Mouse (Mus musculus): Measurements from ENCODE around the gene Ankrd66. TPM values are rescaled to one million over a fixed set of nuclear protein-coding genes. Genes with fewer than 3 reads are reported as not detected.

The Ankrd66 gene
- not detected for total RNA-seq (2021)
- long read RNA-seq, experiment 1: 0 reads
- long read RNA-seq, experiment 2: 0 reads

DNA sequence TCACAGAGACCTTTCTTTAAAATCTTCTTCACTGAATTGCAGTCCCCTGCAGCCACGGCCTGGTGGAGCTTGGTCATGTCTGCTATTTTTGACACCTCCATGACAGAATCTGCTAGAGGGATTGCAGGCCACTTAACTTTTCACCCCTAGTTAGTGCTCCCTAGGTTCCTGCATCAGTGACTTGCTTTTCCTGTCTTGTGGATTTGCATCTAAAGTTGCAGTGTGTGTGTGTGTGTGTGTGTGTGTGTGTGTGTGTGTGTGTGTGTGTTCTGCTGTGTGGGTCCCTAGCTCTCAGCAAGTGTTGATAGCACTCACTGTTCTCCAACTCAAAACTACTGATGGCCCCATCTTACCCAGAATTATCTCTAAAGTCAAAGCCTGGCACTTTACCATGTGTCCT is at the start of gene Ankrd66:
TSS of gene Ankrd66 (minus strand) at position 101 of the 400 bp plus-strand sequence.
- Histone ChIP-seq H3K4me3 (no peak within 1 kb of the TSS), H3K27ac (no peak within 1 kb of the TSS)
- DNase-seq: no peak
- TF ChIP-seq CTCF (IDR thresholded peaks at IDR 0.05): no peak
- intact Hi-C loops (cut with DNase I): no loop called here

DNA sequence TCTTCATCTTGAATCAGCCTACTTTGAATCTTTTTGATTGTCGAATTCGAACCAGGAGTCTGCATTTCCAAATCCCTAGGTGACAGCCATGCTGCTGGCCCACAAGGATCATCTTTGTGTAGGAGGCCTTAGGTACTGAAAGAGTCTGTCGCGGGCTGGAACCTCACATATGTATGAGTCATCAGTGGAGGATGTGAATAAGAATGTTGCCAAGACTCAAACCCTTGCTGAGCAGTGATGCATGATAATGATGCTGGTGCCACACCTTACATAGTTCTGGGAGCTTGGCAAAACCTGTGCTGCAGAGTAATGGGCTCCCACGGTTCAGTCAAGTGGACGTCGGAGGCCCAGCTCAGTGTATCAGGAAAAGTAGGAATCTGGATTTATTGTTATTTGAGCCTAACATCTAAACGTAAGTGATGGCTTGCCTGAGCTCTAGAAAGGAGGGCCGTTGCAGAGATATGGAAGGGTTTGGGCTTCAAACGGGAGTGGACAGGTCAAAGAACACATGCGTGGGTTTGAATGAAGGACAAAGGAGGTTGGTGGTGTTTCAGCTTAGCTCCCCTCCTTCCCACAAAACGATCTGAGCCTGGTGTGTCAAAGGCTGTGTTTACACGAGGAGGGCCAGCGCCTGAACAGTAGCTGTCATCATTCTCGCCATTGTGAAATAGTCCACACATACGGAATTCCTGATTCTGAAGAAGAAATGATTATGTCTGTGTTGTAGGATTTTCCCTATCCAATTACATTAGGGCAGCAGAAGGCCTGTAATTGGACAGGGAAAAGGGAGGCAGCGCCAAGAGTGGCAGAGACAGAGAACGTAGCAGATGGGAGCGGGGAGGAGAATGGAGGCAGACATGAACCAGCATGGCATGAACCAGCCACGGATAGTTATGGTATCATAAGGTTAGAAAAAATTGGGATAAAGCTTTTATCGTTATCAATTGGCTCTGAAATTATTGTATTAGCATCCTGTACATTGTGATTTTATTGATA is 49.2 kb upstream of the Ankrd66 start:
- intact Hi-C loops (cut with DNase I): no loop called here
- Histone ChIP-seq H3K4me3 (no peak overlapping the region), H3K27ac (no peak overlapping the region)
- no peak for TF ChIP-seq CTCF (IDR thresholded peaks at IDR 0.05)
- no peak for DNase-seq

DNA sequence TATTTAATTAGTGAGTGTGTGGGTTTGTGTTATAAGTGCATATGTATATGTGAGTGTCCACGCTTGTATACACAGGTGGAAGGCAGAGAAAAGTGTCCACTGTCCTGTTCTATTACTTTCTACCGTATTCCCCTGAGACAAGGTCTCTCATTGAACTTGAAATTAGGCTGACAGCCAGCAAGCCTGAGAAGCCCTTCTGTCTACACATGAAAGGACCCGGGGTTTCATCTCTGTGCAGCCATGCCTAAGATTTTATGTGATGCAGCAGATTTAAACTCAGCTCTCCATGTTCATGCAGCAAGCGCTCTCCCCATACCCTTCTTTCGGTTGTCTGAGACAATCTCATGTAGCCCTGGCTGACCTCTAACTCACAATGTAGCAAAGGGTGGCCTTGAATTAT is 47.1 kb upstream of the Ankrd66 start:
- intact Hi-C loops (cut with DNase I): no loop called here

DNA sequence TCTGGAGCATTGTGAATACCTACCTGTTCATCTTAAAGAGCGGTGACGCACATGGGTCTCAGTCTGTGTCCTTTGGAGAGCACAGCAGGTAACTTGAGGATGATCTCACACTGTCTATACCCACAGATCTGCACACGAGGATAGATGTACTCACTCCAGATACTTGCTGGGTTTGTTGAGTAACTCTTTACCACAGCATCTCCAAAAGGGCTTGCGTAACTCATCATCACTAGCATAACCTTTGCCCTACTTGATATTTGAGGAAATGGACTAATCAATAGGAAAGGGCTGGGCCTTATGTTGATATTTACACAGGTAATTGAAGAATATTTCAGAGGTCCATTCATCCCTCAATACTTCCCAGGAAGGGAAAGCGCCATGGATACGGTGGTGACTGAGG is 46.3 kb upstream of the Ankrd66 start:
- H3K27ac ChIP-seq: no peak overlapping the region
- no peak overlapping the region for H3K4me3 ChIP-seq
- no peak for TF ChIP-seq CTCF (IDR thresholded peaks at IDR 0.05)
- no peak for DNase-seq
- intact Hi-C loops (cut with DNase I): no loop called here

More for the DNA sequence above, 47.1 kb upstream of the Ankrd66 start:
- Histone ChIP-seq H3K4me3 (no peak overlapping the region), H3K27ac (no peak overlapping the region)
- no peak for TF ChIP-seq CTCF (IDR thresholded peaks at IDR 0.05)
- no peak for DNase-seq

DNA sequence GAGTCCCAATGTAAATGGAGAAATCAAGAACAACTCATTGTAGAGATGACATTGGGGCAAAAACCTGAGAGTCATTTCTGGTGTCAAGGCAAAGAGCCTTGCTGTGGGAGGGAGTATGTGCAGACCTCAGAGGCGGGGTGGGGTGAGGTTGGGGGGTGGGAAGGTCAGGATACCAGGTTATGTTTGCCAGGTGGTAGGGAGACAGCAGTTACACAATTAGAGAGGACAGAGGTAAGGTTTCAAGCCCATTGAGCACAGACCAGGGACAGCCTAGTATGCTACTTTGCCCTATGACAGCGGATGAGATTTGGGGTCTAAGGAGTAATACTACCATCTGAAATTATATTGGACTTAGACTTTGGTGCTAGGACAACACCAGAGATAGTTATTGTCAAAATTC is 43.8 kb upstream of the Ankrd66 start:
- intact Hi-C loops (cut with DNase I): no loop called here
- no peak for DNase-seq
- Histone ChIP-seq H3K4me3 (no peak overlapping the region), H3K27ac (no peak overlapping the region)
- no peak for TF ChIP-seq CTCF (IDR thresholded peaks at IDR 0.05)

DNA sequence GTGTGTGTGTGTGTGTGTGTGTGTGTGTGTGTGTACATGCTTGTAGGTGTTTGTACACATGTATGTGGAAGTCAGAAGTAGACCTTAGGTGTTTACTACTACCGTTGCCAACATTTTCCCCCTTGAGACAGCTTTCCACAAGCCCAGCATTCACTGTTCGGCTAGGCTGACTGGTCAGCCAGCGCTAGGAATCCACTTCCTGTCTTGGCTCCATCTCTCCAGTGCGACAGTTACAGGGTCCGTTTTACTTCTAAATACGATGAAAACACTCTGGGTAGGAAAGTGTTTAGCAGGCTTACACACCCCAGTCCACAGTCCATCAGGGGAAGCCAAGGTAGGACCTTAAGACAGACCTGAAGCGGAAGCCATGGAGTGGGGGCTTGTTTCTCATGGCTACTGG is 41.3 kb upstream of the Ankrd66 start:
- no peak for TF ChIP-seq CTCF (IDR thresholded peaks at IDR 0.05)
- no peak overlapping the region for H3K27ac ChIP-seq
- intact Hi-C loops (cut with DNase I): no loop called here

DNA sequence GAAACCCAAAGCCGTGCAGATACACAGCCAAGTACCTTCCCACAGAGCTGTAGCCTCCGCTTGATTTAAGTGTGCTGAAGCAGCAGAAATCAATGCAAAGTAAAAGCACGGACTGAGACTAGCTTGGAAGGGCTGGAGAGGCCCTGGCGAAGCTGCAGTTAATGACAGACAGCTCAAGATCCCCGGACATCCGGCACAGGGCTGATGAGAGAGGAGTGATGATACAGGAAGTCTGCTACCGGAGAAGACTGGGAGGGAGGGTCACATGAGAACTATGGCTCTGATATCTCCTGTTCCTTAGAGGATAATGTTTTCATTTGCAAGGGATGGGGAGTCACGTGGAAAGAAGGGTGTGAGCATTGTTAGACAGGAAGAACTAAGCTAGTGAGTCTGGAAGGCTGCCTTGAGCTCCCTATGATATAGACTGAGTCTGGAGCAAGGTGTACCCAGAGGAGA is 37.6 kb upstream of the Ankrd66 start:
- Histone ChIP-seq H3K27ac (peak overlapping the region; percentile 50), H3K4me3 (peak overlapping the region; percentile 59)
- DNase-seq: peak; percentile 60
- intact Hi-C loops (cut with DNase I): no loop called here
- TF ChIP-seq CTCF (IDR thresholded peaks at IDR 0.05): no peak

More for the DNA sequence above, 41.3 kb upstream of the Ankrd66 start:
- no peak overlapping the region for H3K4me3 ChIP-seq
- DNase-seq: no peak

DNA sequence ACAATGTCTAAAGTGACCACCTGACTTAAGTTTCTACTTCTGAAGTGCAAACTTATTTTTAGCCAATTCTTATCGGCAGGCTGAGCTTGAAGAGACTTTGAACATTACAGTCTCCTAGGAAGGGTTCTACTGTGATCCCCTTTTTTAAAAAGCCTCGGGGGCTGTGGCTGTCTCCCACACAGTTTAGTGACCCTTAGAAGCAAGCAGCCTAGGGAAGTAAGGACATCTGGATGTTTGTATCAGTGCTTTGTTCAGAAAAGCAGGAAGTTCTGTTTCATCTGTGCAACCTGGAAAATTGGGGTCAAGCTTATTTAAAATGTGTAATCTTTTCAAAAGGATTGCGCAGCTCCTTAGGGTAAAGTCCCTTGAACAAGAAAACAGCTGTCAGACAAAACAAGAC is 37.0 kb upstream of the Ankrd66 start:
- DNase-seq: no peak
- intact Hi-C loops (cut with DNase I): no loop called here
- no peak for TF ChIP-seq CTCF (IDR thresholded peaks at IDR 0.05)
- Histone ChIP-seq H3K27ac (peak overlapping the region; percentile 50), H3K4me3 (peak overlapping the region; percentile 59)

DNA sequence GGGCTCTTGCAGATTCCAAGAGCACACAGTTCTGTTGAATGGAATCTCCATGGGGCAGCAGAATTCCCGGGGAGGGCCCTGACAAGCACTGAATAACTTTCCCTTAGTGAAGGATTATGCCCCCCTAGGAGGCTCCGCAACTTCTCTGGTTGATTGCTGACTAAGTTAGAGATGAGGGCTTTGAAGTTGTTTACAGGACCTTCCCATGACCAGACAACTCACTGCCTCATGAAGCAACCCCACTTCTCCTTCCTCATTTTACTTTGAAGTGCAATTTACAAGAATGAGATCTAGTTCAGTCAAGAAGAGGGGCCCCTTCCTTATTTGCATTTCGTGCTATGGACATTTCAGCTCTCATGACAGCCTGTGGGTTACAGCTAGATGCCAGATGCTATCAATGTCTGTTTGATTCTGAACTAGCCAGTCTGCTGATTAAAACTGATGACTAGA is 30.2 kb upstream of the Ankrd66 start:
- intact Hi-C loops (cut with DNase I): no loop called here
- Histone ChIP-seq H3K4me3 (no peak overlapping the region), H3K27ac (peak overlapping the region; percentile 32; the same call in 1 of the 2 replicates)
- no peak for DNase-seq
- no peak for TF ChIP-seq CTCF (IDR thresholded peaks at IDR 0.05)

DNA sequence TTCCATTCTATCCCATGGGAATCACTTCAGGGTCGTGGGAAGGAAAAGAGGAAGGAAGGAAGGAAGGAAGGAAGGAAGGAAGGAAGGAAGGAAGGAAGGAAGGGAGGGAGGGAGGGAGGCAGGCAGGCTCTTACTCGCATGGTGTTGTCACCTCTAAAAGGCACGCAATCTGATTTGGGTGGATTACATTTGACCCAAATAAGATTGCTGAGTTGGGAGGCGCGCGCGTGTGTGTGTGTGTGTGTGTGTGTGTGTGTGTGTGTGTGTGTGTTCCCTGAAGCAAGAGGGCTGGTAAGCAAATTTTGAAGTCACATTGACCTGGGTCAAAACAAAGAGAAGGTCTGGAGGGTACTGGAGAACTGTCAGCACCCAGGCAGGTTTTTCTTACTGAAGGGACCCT is 25.8 kb upstream of the Ankrd66 start:
- peak overlapping the region; percentile 81 for H3K27ac ChIP-seq
- DNase-seq: peak; percentile 47
- H3K4me3 ChIP-seq: peak overlapping the region; percentile 71
- no peak for TF ChIP-seq CTCF (IDR thresholded peaks at IDR 0.05)
- intact Hi-C loops (cut with DNase I): no loop called here

DNA sequence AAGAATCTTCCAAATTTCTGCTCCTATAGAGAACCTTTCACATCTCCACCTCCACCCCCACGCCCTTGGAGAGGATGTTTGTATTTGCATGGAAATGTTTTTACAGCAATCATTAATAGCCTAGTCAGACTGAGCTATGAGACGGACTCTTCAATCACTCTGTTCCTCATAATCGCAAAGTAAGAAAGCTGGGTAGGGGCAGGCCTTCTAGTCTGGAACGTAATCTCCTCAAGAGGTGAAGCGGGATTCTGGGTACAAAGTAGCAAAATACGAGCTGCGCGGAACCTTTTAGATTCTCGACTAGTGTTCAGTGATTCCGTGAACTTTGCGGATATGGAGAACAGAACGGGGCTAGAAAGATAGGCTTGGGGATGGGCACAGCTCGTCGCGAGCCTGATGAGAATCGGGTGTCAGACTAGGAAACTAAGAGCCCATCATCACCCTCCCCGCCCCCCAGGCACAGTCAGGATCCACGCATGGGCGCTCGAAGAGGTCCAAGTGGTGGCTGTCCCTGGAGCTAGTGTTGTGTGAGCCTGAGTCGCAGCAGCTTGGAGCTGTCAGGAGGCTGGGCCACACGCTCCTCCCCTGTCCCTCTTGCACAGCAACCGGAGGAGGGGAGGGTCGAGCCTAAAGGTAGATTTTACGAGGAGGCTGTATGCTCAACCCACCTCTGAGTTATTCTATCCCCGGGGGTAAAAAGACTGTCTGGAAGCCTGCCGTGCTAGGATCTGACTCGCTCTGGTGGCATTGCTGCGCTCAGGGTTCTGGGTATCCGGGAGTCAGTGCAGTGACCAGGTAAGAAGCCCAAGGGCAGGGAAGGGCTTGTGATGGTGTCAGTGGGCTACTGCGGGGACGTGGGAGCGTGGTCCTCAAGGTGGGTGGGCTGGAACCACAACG is 24.8 kb upstream of the Ankrd66 start, which contains the start of gene Pla2g7:
TSS of gene Pla2g7 (plus strand) at position 107 of the 897 bp plus-strand sequence.
- peak; percentile 64 for DNase-seq
- no peak for TF ChIP-seq CTCF (IDR thresholded peaks at IDR 0.05)
- intact Hi-C loops (cut with DNase I): no loop called here
- peak within 1 kb of the TSS; percentile 71 for H3K4me3 ChIP-seq
- H3K27ac ChIP-seq: peak within 1 kb of the TSS; percentile 81

DNA sequence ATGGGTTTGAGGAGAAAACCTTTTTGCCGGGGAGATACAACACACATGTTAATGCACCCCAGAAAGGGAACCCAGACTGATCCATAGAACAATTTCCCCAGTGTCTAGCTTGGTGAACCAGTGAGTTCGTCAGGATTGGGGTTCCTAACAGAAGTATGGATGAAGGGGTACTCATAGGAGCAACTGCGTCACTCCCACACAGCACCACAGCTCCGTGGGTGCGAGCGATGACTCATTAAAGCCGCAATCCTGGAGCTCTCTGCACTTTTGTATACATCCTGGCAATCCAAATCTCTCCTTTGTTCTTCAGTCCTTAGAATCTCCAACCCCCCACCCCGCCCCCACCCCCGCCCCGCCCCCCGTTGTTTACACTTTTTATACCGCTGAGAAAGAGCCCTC is 24.2 kb upstream of the Ankrd66 start:
- Histone ChIP-seq H3K27ac (no peak overlapping the region), H3K4me3 (peak overlapping the region; percentile 71)
- no peak for TF ChIP-seq CTCF (IDR thresholded peaks at IDR 0.05)
- intact Hi-C loops (cut with DNase I): no loop called here
- no peak for DNase-seq
